Comparison of ENCODE assay signal across 11 mouse cellular contexts in the genomic region with DNA sequence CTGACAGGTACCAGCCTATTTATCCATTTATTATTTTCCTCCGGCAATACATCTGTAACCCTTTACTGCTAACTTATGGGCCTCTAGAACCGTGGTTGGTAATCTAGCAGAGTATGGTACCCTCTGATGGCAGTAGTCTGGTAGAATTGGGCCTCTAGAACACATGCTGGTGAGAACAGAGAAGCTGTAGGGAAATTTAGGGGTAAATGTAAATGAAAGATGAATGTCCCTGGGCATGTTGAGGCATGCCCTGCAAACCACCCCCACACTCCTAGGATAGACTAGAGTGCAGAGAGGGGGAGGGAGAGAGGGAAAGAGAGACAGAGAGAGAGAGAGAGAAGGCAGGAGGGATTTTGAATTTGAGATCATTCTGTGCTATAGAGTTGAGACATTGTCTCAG. TPM values are rescaled to one million over a fixed set of nuclear protein-coding genes. Genes with fewer than 3 reads are reported as not detected.
DNase-seq lines count a peak whose midpoint lies in the region; ATAC-seq and TF ChIP-seq lines count a peak whose summit lies in the region.
"Had no signal": no experiment of that assay in that cellular context is flagged by ENCODE, and none has a peak within 500 bp of the region (broad histone marks: within the 10 kb centered on the region; RNA-seq: fewer than 3 reads in every experiment).

No protein-coding gene starts in this region.

- no peaks in the 10 kb centered on the region for H3K27me3 ChIP-seq in heart, embryonic 12.5 days (replicated peaks)
- H3K27me3 ChIP-seq in hindbrain, embryonic 10.5 days (ENCODE audit: insufficient read depth, poor library complexity, severe bottlenecking), result no peaks in the 10 kb centered on the region

- WGBS in heart, embryonic 12.5 days, result 43% methylated on average over 2 of the region's 2 CpGs
- WGBS in hindbrain, embryonic 10.5 days, result 40% methylated on average over 2 of the region's 2 CpGs
- WGBS in macrophage (ENCODE audit: missing documents), result 90% methylated on average over 2 of the region's 2 CpGs

- DNase-seq in heart, adult 9 months (ENCODE audit: low spot score in 2 of 2), result no peak
- no peak for DNase-seq in ES-E14 (ENCODE audit: low read depth, low spot score)
- no peak for DNase-seq in hindbrain, embryonic 10.5 days (ENCODE audit: low spot score)
- no peak for DNase-seq in ovary, postnatal 14 days (ENCODE audit: low spot score)
- no peak for DNase-seq in MN1 (ENCODE audit: low spot score)
- DNase-seq in layer of hippocampus, postnatal 14 days (ENCODE audit: low spot score in 2 of 2), result no peak
- DNase-seq: cerebellum, adult 11 months; kidney, postnatal 36 days; retina, postnatal 1 day had no signal

- peaks cover 21% of the 10 kb centered on the region for H3K36me3 ChIP-seq in heart, embryonic 12.5 days
- H3K36me3 ChIP-seq in ES-E14 (ENCODE audit: control insufficient read depth, insufficient read depth, low read length, poor library complexity, severe bottlenecking), result peaks cover 34% of the 10 kb centered on the region
- peaks cover 41% of the 10 kb centered on the region for H3K36me3 ChIP-seq in hindbrain, embryonic 10.5 days
- no peaks in the 10 kb centered on the region for H3K36me3 ChIP-seq in macrophage (ENCODE audit: inconsistent target)

- H3K4me2 ChIP-seq in heart, embryonic 12.5 days, result peak overlapping the region; percentile 85

- H3K27ac ChIP-seq in heart, embryonic 12.5 days (ENCODE audit: poor library complexity, severe bottlenecking), result no peak overlapping the region
- H3K27ac ChIP-seq in ES-E14 (ENCODE audit: insufficient read depth, low read depth, low read length, poor library complexity, severe bottlenecking) (peak overlapping the region; percentile 92), macrophage (no peak overlapping the region)
- H3K27ac ChIP-seq in hindbrain, embryonic 10.5 days, result peak overlapping the region; percentile 89

- in situ Hi-C loops in ES-E14 (cut with MboI; ENCODE audit: low sequenced_read_pairs in 2 of 2, unreplicated experiment in 2 of 2), result no loop called here

- ATAC-seq in heart, embryonic 12.5 days (ENCODE audit: insufficient number of reproducible peaks, low FRiP score), result no peak

- peak overlapping the region; percentile 59 for H3K9ac ChIP-seq in heart, embryonic 12.5 days
- H3K9ac ChIP-seq in ES-E14 (ENCODE audit: insufficient read depth, low read depth, low read length, poor library complexity, severe bottlenecking), result peak overlapping the region; percentile 96

- H3K9me3 ChIP-seq in heart, embryonic 12.5 days (replicated peaks), result no peaks in the 10 kb centered on the region
- no peaks in the 10 kb centered on the region for H3K9me3 ChIP-seq in ES-E14 (ENCODE audit: control insufficient read depth, insufficient read depth, low read depth, low read length)
- H3K9me3 ChIP-seq in hindbrain, embryonic 10.5 days, result no peaks in the 10 kb centered on the region

- H3K79me2 ChIP-seq in macrophage (ENCODE audit: inconsistent target), result no peaks in the 10 kb centered on the region

- peaks cover 45% of the 10 kb centered on the region for H3K4me1 ChIP-seq in heart, embryonic 12.5 days (replicated peaks)
- peaks cover 3 to 25% of the 10 kb centered on the region in 2 experiments; a peak in 3 of 4 replicates for H3K4me1 ChIP-seq in ES-E14 (ENCODE audit: control insufficient read depth in 2 of 2, insufficient read depth in 2 of 2, low read length in 2 of 2, poor library complexity in 1 of 2)
- peaks cover 60% of the 10 kb centered on the region for H3K4me1 ChIP-seq in hindbrain, embryonic 10.5 days (replicated peaks)

- peak overlapping the region; percentile 63 for H3K4me3 ChIP-seq in heart, embryonic 12.5 days
- H3K4me3 ChIP-seq in ES-E14 (ENCODE audit: insufficient read depth in 1 of 2, low read depth in 1 of 2, low read length in 2 of 2, poor library complexity in 1 of 2, severe bottlenecking in 1 of 2), result peak overlapping the region; percentile 98 to 99
- peak overlapping the region; percentile 62 for H3K4me3 ChIP-seq in hindbrain, embryonic 10.5 days
- peak overlapping the region; percentile 71 for H3K4me3 ChIP-seq in macrophage (ENCODE audit: inconsistent target)

TF ChIP-seq in ES-E14, 5 proteins besides CTCF, POLR2A, EP300 and RAD21:
- TF ChIP-seq ZNF384 (IDR thresholded peaks at IDR 0.05; ENCODE audit: low read depth, low read length) (no peak), CHD2 (IDR thresholded peaks at IDR 0.05; ENCODE audit: low read depth, low read length) (no peak), MAFK (IDR thresholded peaks at IDR 0.05; ENCODE audit: insufficient read depth, low read depth, low read length) (no peak), ZC3H11A (IDR thresholded peaks at IDR 0.05; ENCODE audit: borderline replicate concordance, low read depth, low read length) (no peak), HCFC1 (IDR thresholded peaks at IDR 0.05; ENCODE audit: borderline replicate concordance, insufficient read depth, low read length) (no peak)

RNA-seq across cellular contexts. Expression of gene Psrc1, which starts 0.8 kb away (rescaled TPM):
- polyA plus RNA-seq in heart, embryonic 12.5 days (2016; fragmentation: Nextera tagmentation; extraction: Ambion mirVana), result 26.4 and 27.3 TPM in 2 replicates
- total RNA-seq in ES-E14 (2012; rRNA removed), result 172 and 284 TPM in 2 replicates
- polyA plus RNA-seq in hindbrain, embryonic 10.5 days (2016; fragmentation: Nextera tagmentation; extraction: Ambion mirVana), result 75.8 and 89.8 TPM in 2 replicates
- 10 to 100 TPM in 18 of 26 experiments, 1 to 10 TPM in 8; 1.3 to 31.2 (median 15.0) TPM for total RNA-seq in macrophage (2018; cell fraction: chromatin; rRNA removed)
- total RNA-seq in macrophage (2018; cell fraction: cytosol; rRNA removed), result 1 to 10 TPM; 1.2 to 4.9 (median 3.1) TPM
- total RNA-seq in macrophage (2018; cell fraction: nucleus; rRNA removed), result 10 to 100 TPM in 16 of 26 experiments, 1 to 10 TPM in 10; 2.5 to 21.8 (median 14.4) TPM
- 3.1 to 7.0 TPM (median 3.1 TPM) in 3 replicates for polyA plus RNA-seq in macrophage (2018)
- 10 to 100 TPM; 12.6 to 12.9 TPM for total RNA-seq in layer of hippocampus, postnatal 14 days (2021)

RNA-seq across cellular contexts. Expression of gene Mybphl, which starts 19.7 kb away (rescaled TPM):
- polyA plus RNA-seq in heart, embryonic 12.5 days (2016; fragmentation: Nextera tagmentation; extraction: Ambion mirVana), result 35.1 and 39.8 TPM in 2 replicates
- not detected in 2 replicates for total RNA-seq in ES-E14 (2012; rRNA removed)
- not detected in 2 replicates for polyA plus RNA-seq in hindbrain, embryonic 10.5 days (2016; fragmentation: Nextera tagmentation; extraction: Ambion mirVana)
- total RNA-seq in macrophage (2018; cell fraction: chromatin; rRNA removed), result not detected
- not detected for total RNA-seq in macrophage (2018; cell fraction: cytosol; rRNA removed)
- not detected for total RNA-seq in macrophage (2018; cell fraction: nucleus; rRNA removed)
- polyA plus RNA-seq in macrophage (2018), result not detected in 3 replicates
- total RNA-seq in layer of hippocampus, postnatal 14 days (2021), result under 1 TPM in 1 of 2 experiments, not detected in 1; 0.94 TPM

RNA-seq across cellular contexts. Expression of gene Celsr2, which starts 30.9 kb away (rescaled TPM):
- polyA plus RNA-seq in heart, embryonic 12.5 days (2016; fragmentation: Nextera tagmentation; extraction: Ambion mirVana), result 2.3 and 3.6 TPM in 2 replicates
- total RNA-seq in ES-E14 (2012; rRNA removed), result 7.9 and 15.6 TPM in 2 replicates
- polyA plus RNA-seq in hindbrain, embryonic 10.5 days (2016; fragmentation: Nextera tagmentation; extraction: Ambion mirVana), result 58.1 and 79.1 TPM in 2 replicates
- total RNA-seq in macrophage (2018; cell fraction: chromatin; rRNA removed), result 1 to 10 TPM in 1 of 26 experiments, under 1 TPM in 14, not detected in 11; 0.07 to 1.3 (median 0.17) TPM
- under 1 TPM in 14 of 26 experiments, not detected in 12; 0.03 to 0.32 (median 0.07) TPM for total RNA-seq in macrophage (2018; cell fraction: cytosol; rRNA removed)
- total RNA-seq in macrophage (2018; cell fraction: nucleus; rRNA removed), result under 1 TPM in 16 of 26 experiments, not detected in 10; 0.04 to 0.84 (median 0.08) TPM
- 0.30 TPM in 1 of 3 replicates, not detected in the others for polyA plus RNA-seq in macrophage (2018)
- total RNA-seq in layer of hippocampus, postnatal 14 days (2021), result 100 to 1,000 TPM; 184 to 194 TPM

Comparison
In these comparisons a context has a peak if more than half of its experiments do, and no peak if none do; other contexts are left out.
1. H3K27ac ChIP-seq: peak in ES-E14 (single experiment) and hindbrain, embryonic 10.5 days (single experiment); none in heart, embryonic 12.5 days (single experiment) and macrophage (single experiment).
2. RNA of gene Mybphl, which starts 19.7 kb away (polyA plus RNA-seq): 35.1 to 39.8 TPM in heart, embryonic 12.5 days; not detected in hindbrain, embryonic 10.5 days and not detected in macrophage; every median in the first group is over 10 times any median in the second.
3. RNA of gene Celsr2, which starts 30.9 kb away (polyA plus RNA-seq): 58.1 to 79.1 TPM in hindbrain, embryonic 10.5 days; 2.3 to 3.6 TPM in heart, embryonic 12.5 days and 0.30 TPM in macrophage; every median in the first group is over 10 times any median in the second.
4. Peak in every context shown above with its lines, with median percentiles within 50 percentile points of each other: H3K4me3 ChIP-seq.